Mouse (Mus musculus): ENCODE measurements around the gene Acot6.

The Acot6 gene

GRCm38 (mm10) chr12:84101493-84101845, 1.0 kb downstream of the Acot6 start:
- no peak for DNase-seq (ENCODE audit: low spot score in 2 of 2)

- no peak for DNase-seq (ENCODE audit: low spot score in 2 of 2)
Observed at GRCm38 (mm10) chr12:84107012-84107411, 6.6 kb downstream of the Acot6 start.

- DNase-seq (ENCODE audit: low spot score in 2 of 2): no peak
Observed at GRCm38 (mm10) chr12:84107692-84108091, 7.2 kb downstream of the Acot6 start.

GRCm38 (mm10) chr12:84109924-84110323, 9.5 kb downstream of the Acot6 start:
- no peak for DNase-seq (ENCODE audit: low spot score in 2 of 2)

- DNase-seq (ENCODE audit: low spot score in 2 of 2): no peak
Observed at GRCm38 (mm10) chr12:84110814-84111213, 10.4 kb downstream of the Acot6 start.

GRCm38 (mm10) chr12:84113676-84114075, 13.2 kb downstream of the Acot6 start:
- no peak for DNase-seq (ENCODE audit: low spot score in 2 of 2)

- peak; percentile 82 to 84 for DNase-seq (ENCODE audit: low spot score in 2 of 2)
Observed at GRCm38 (mm10) chr12:84114153-84114994, 13.9 kb downstream of the Acot6 start, which contains the start of gene Dnal1. Gene Dnal1 (plus strand): TSS chr12:84114366.

GRCm38 (mm10) chr12:84119584-84119983, 19.1 kb downstream of the Acot6 start:
- no peak for DNase-seq (ENCODE audit: low spot score in 2 of 2)

- DNase-seq (ENCODE audit: low spot score in 2 of 2): no peak
Observed at GRCm38 (mm10) chr12:84125892-84126291, 25.4 kb downstream of the Acot6 start.

GRCm38 (mm10) chr12:84126899-84127298, 26.4 kb downstream of the Acot6 start:
- no peak for DNase-seq (ENCODE audit: low spot score in 2 of 2)

- no peak for DNase-seq (ENCODE audit: low spot score in 2 of 2)
Observed at GRCm38 (mm10) chr12:84128576-84128975, 28.1 kb downstream of the Acot6 start.

- no peak for DNase-seq (ENCODE audit: low spot score in 2 of 2)
Observed at GRCm38 (mm10) chr12:84129931-84130330, 29.5 kb downstream of the Acot6 start.

- no peak for DNase-seq (ENCODE audit: low spot score in 2 of 2)
Observed at GRCm38 (mm10) chr12:84132265-84132664, 31.8 kb downstream of the Acot6 start.

- no peak for DNase-seq (ENCODE audit: low spot score in 2 of 2)
Observed at GRCm38 (mm10) chr12:84137131-84137530, 36.7 kb downstream of the Acot6 start.

- no peak for DNase-seq (ENCODE audit: low spot score in 2 of 2)
Observed at GRCm38 (mm10) chr12:84140135-84140534, 39.7 kb downstream of the Acot6 start.

- DNase-seq (ENCODE audit: low spot score in 2 of 2): no peak
Observed at GRCm38 (mm10) chr12:84141271-84141670, 40.8 kb downstream of the Acot6 start.

- DNase-seq (ENCODE audit: low spot score in 2 of 2): no peak
Observed at GRCm38 (mm10) chr12:84142281-84143050, 42.0 kb downstream of the Acot6 start.

GRCm38 (mm10) chr12:84147954-84148621, 47.6 kb downstream of the Acot6 start, which contains the start of gene Pnma1:
Gene Pnma1 (minus strand): TSS chr12:84148489.
- DNase-seq (ENCODE audit: low spot score in 2 of 2): peak; percentile 68 to 74

GRCm38 (mm10) chr12:84148622-84149012, 48.2 kb downstream of the Acot6 start:
- no peak for DNase-seq (ENCODE audit: low spot score in 2 of 2)

GRCm38 (mm10) chr12:84149971-84150370, 49.5 kb downstream of the Acot6 start:
- no peak for DNase-seq (ENCODE audit: low spot score in 2 of 2)

GRCm38 (mm10) chr12:84150976-84151375, 50.5 kb downstream of the Acot6 start:
- DNase-seq (ENCODE audit: low spot score in 2 of 2): peak; percentile 36 to 42

- DNase-seq (ENCODE audit: low spot score in 2 of 2): no peak
Observed at GRCm38 (mm10) chr12:84151911-84152310, 51.5 kb downstream of the Acot6 start.

Data from heart, adult 9 months (tissue).